ENCODE assay signal across 8 mouse cellular contexts in genomic region chr2:103600165-103600891, GRCm38 (mm10). TPM values are rescaled to one million over a fixed set of nuclear protein-coding genes. Genes with fewer than 3 reads are reported as not detected.
DNase-seq lines count a peak whose midpoint lies in the region; ATAC-seq and TF ChIP-seq lines count a peak whose summit lies in the region.

No protein-coding gene starts in this region.

- DNase-seq in 3T3-L1 (ENCODE audit: low read depth, low spot score) (peak; percentile 90), Patski (ENCODE audit: low read depth, low spot score) (peak; percentile 33)
- peak; percentile 68 for DNase-seq in heart, postnatal 0 days (ENCODE audit: low spot score)
- DNase-seq in layer of hippocampus, adult 11-12 months (ENCODE audit: low spot score), result peak; percentile 49
- no peak for DNase-seq in spleen, postnatal 36 days (ENCODE audit: low spot score in 2 of 2)

- H3K9ac ChIP-seq in forebrain, embryonic 15.5 days (replicated peaks), result 0 out of 2 replicates have a peak overlapping the region, but pooled peaks have one; percentile 0
- H3K9ac ChIP-seq in heart, postnatal 0 days (replicated peaks; ENCODE audit: low read depth, low read length), result no peak overlapping the region
- H3K9ac ChIP-seq in liver, embryonic 12.5 days, result no peak overlapping the region
- no peak overlapping the region for H3K9ac ChIP-seq in stomach, embryonic 14.5 days (replicated peaks; ENCODE audit: low read depth, low read length)

- in situ Hi-C loops in Patski (cut with MboI; ENCODE audit: low pct_unique_long_range_greater_than_20kb), result no loop called here

- H3K36me3 ChIP-seq in forebrain, embryonic 15.5 days, result no peaks in the 10 kb centered on the region
- H3K36me3 ChIP-seq in heart, postnatal 0 days (replicated peaks; ENCODE audit: control insufficient read depth, insufficient read depth, low read length), result no peaks in the 10 kb centered on the region; the same call in 1 of the 2 replicates
- no peaks in the 10 kb centered on the region for H3K36me3 ChIP-seq in liver, embryonic 12.5 days
- H3K36me3 ChIP-seq in stomach, embryonic 14.5 days (ENCODE audit: control insufficient read depth, insufficient read depth, low read length), result no peaks in the 10 kb centered on the region

- no peak for TF ChIP-seq CTCF in Patski (IDR thresholded peaks at IDR 0.05)
- no peak for TF ChIP-seq CTCF in heart, postnatal 0 days (IDR thresholded peaks at IDR 0.05; ENCODE audit: low read depth)

- TF ChIP-seq EP300 in heart, postnatal 0 days (IDR thresholded peaks at IDR 0.05; ENCODE audit: low read depth), result no peak

- H3K9me3 ChIP-seq in forebrain, embryonic 15.5 days, result no peaks in the 10 kb centered on the region
- H3K9me3 ChIP-seq in heart, postnatal 0 days (replicated peaks; ENCODE audit: control insufficient read depth, low read length), result no peaks in the 10 kb centered on the region
- H3K9me3 ChIP-seq in liver, embryonic 12.5 days (replicated peaks), result no peaks in the 10 kb centered on the region
- H3K9me3 ChIP-seq in stomach, embryonic 14.5 days (ENCODE audit: control insufficient read depth, low read depth, low read length), result no peaks in the 10 kb centered on the region

- whole genome bisulfite sequencing in forebrain, embryonic 15.5 days, result 20% methylated on average over 8 of the region's 8 CpGs
- 22% methylated on average over 8 of the region's 8 CpGs for WGBS in heart, postnatal 0 days
- 56% methylated on average over 8 of the region's 8 CpGs for WGBS in liver, embryonic 12.5 days (ENCODE audit: insufficient replicate concordance)
- WGBS in stomach, embryonic 14.5 days, result 55% methylated on average over 8 of the region's 8 CpGs

- no peak overlapping the region for H3K4me3 ChIP-seq in forebrain, embryonic 15.5 days
- 0 out of 2 replicates have a peak overlapping the region, but pooled peaks have one; percentile 10 for H3K4me3 ChIP-seq in heart, postnatal 0 days (ENCODE audit: low read depth, low read length)
- no peak overlapping the region for H3K4me3 ChIP-seq in liver, embryonic 12.5 days
- no peak overlapping the region for H3K4me3 ChIP-seq in stomach, embryonic 14.5 days (ENCODE audit: low read depth, low read length)

- CTCF ChIA-PET in Patski (lab: Charles Lee), result interaction anchor here (1.1 to 1.5 kb wide), 3 partner anchors 8 to 23 kb away, joined by 3 read pairs; no protein-coding TSS in a partner anchor

- H3K27me3 ChIP-seq in Patski, result no peaks in the 10 kb centered on the region
- H3K27me3 ChIP-seq in forebrain, embryonic 15.5 days, result no peaks in the 10 kb centered on the region
- no peaks in the 10 kb centered on the region for H3K27me3 ChIP-seq in heart, postnatal 0 days (ENCODE audit: control insufficient read depth, insufficient read depth, low read length)
- no peaks in the 10 kb centered on the region for H3K27me3 ChIP-seq in liver, embryonic 12.5 days (replicated peaks)
- no peaks in the 10 kb centered on the region for H3K27me3 ChIP-seq in stomach, embryonic 14.5 days (ENCODE audit: control insufficient read depth, insufficient read depth, low read length)

- peak; percentile 40 for ATAC-seq in Patski
- ATAC-seq in forebrain, embryonic 15.5 days (replicated peaks), result peak; percentile 82
- peak; percentile 84 for ATAC-seq in heart, postnatal 0 days (ENCODE audit: insufficient read depth, low read depth)
- ATAC-seq in liver, embryonic 12.5 days, result peak; percentile 49; the same call in 1 of the 2 replicates
- ATAC-seq in stomach, embryonic 14.5 days (ENCODE audit: insufficient number of reproducible peaks, insufficient read depth, low FRiP score, low read depth), result peak; percentile 35; the same call in 1 of the 2 replicates

- H3K27ac ChIP-seq in forebrain, embryonic 15.5 days (replicated peaks), result peak overlapping the region; percentile 13
- peak overlapping the region; percentile 75 for H3K27ac ChIP-seq in heart, postnatal 0 days (ENCODE audit: low read depth)
- H3K27ac ChIP-seq in liver, embryonic 12.5 days, result no peak overlapping the region
- no peak overlapping the region for H3K27ac ChIP-seq in stomach, embryonic 14.5 days (ENCODE audit: low read length)

- H3K4me2 ChIP-seq in forebrain, embryonic 15.5 days (replicated peaks), result no peak overlapping the region
- peak overlapping the region; percentile 47 for H3K4me2 ChIP-seq in heart, postnatal 0 days (ENCODE audit: low read depth, low read length)
- H3K4me2 ChIP-seq in liver, embryonic 12.5 days, result no peak overlapping the region
- no peak overlapping the region for H3K4me2 ChIP-seq in stomach, embryonic 14.5 days (replicated peaks; ENCODE audit: low read depth, low read length)

- peaks cover 17% of the 10 kb centered on the region for H3K4me1 ChIP-seq in forebrain, embryonic 15.5 days
- H3K4me1 ChIP-seq in heart, postnatal 0 days (ENCODE audit: control insufficient read depth, insufficient read depth), result peaks cover 92% of the 10 kb centered on the region
- peaks cover 82% of the 10 kb centered on the region for H3K4me1 ChIP-seq in liver, embryonic 12.5 days
- H3K4me1 ChIP-seq in stomach, embryonic 14.5 days (ENCODE audit: control insufficient read depth, insufficient read depth, low read length), result 0 out of 2 replicates have a peak, but pooled peaks cover 4% of the 10 kb centered on the region

- POLR2A ChIA-PET in Patski (lab: Charles Lee), result interaction anchor here (0.6 to 1.2 kb wide), 2 partner anchors 42 to 80 kb away, joined by 3 read pairs; no protein-coding TSS in a partner anchor

RNA-seq across cellular contexts. Expression of gene Abtb2, which starts 34.2 kb away (rescaled TPM):
- 6.0 TPM for polyA plus RNA-seq in Patski (2021)
- polyA plus RNA-seq in forebrain, embryonic 15.5 days (2015; fragmentation: Nextera tagmentation; extraction: Ambion mirVana), result 7.4 TPM in 2 replicates
- 45.9 and 53.4 TPM in 2 replicates for total RNA-seq in heart, postnatal 0 days (2014; rRNA removed; ENCODE audit: low replicate concordance)
- 12.3 and 12.6 TPM in 2 replicates for polyA plus RNA-seq in heart, postnatal 0 days (2015; fragmentation: Nextera tagmentation; extraction: Ambion mirVana)
- 4.1 and 4.5 TPM in 2 replicates for polyA plus RNA-seq in liver, embryonic 12.5 days (2016; fragmentation: Nextera tagmentation; extraction: Ambion mirVana)
- 4.0 and 4.4 TPM in 2 replicates for polyA plus RNA-seq in stomach, embryonic 14.5 days (2014; fragmentation: Nextera tagmentation; extraction: Ambion mirVana)

Comparison
In these comparisons a context has a peak if more than half of its experiments do, and no peak if none do; other contexts are left out.
1. DNase-seq: peak in 3T3-L1 (single experiment), Patski (single experiment), heart, postnatal 0 days (single experiment) and layer of hippocampus, adult 11-12 months (single experiment); none in spleen, postnatal 36 days (0 of 2).
2. H3K27ac ChIP-seq: peak in forebrain, embryonic 15.5 days (single experiment) and heart, postnatal 0 days (single experiment); none in liver, embryonic 12.5 days (single experiment) and stomach, embryonic 14.5 days (single experiment).
3. Peak in every context shown above with its lines, with median percentiles within 50 percentile points of each other: ATAC-seq.